Mouse (Mus musculus): ENCODE results near the gene Gnrhr. TPM values are rescaled to one million over a fixed set of nuclear protein-coding genes. Genes with fewer than 3 reads are reported as not detected.

Gene Gnrhr
- total RNA-seq (2021) = not detected
- long read RNA-seq, experiment 1 = 0 reads
- long read RNA-seq, experiment 2 = 0 reads

DNA sequence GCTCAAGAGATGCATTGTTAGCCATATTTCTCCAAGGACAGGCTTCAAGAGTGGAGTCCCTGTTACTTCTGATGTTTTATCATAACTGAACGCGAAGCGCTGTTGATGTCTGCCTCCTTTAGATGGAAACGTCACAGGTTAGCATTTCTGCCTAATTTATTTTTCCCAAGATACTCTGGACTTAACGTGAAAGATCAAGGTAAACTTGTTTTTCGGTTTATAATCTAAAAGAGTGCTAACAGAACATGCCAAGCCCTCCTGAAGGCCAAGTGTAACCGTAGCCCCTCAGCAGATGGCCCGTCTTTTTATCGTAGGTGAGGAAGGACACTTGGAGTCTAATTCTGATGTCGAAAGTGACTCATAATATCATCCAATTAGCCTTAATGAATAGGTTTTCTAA lies at the start of gene Gnrhr:
Gene Gnrhr (minus strand): TSS at position 101 of the 400 bp plus-strand sequence.
- DNase-seq = no peak

GRCm38 (mm10) chr5:86246559-86246958 lies 48.9 kb upstream of the Gnrhr start:
- no peak for DNase-seq

DNA sequence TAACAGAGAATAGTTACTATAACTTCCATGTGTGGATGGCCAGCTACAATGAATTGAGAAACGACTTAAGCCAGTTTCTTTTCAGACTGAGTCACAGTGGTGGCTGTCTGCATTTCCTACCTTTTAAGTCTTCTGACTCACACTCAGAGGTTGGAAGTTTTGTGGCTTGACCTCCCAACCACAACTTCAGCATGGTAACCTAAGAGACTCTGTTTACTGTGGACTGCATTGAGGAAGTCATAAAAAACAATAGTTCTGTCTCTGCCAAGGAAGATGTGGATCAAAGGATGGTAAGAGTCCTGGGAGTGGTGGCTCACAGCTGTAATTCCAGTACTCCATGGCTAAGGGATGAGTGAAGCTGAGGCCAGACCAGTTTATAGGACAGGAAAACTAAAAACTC lies 47.2 kb upstream of the Gnrhr start:
- no peak for DNase-seq

DNA sequence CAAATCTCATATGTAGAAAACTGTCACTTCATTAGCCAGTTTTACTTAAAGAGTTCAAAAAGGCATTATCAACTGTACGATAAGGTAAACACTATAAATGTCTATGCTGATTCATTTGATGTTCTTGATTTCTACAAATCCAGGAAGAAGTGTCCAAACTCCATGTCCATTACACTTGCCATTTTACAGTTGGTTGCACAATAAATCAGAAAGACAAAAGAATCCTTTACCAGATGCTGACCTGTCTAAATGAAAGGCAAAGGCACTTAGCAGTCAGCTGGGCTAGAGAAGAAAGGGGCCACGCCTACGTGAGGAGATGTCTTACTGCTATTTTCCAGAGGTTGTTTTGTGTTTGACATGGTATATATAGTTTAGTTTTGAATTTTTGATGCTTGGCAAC lies 46.6 kb upstream of the Gnrhr start:
- DNase-seq = no peak

DNA sequence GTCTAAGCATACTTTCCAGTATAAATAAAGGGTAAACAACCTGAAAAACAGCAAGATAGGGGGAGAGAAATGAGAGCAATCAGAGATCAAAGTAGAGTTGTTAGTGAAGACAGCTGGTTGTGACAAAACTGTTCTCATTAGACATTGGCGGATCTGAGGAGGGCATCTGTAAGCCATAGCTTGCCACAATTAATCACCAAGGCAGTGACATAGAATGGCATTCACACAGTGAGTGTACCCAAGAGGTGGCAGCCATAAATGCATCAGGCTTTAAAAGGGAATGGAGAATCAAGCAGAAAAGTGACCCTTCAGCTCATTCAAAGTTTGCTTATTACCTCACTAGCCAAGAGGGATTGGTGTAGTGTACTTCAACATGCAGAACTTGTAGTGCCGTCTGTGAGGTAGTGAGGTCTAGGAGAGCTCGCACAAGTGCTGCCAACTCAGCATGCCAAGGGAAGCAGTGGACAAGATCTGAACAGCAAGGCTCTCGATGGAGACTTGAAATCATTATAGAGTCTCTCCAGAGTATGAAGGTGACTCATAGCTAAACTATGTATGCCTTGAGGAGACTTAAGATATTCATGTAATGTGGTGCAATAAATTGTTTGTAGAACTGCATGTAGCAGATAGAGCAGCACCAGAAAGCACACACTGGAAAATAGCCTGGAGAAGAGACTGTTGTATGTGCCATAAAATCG lies 29.6 kb upstream of the Gnrhr start:
- no peak for DNase-seq

GRCm38 (mm10) chr5:86191356-86191755 lies 6.3 kb downstream of the Gnrhr start:
- DNase-seq = no peak

DNA sequence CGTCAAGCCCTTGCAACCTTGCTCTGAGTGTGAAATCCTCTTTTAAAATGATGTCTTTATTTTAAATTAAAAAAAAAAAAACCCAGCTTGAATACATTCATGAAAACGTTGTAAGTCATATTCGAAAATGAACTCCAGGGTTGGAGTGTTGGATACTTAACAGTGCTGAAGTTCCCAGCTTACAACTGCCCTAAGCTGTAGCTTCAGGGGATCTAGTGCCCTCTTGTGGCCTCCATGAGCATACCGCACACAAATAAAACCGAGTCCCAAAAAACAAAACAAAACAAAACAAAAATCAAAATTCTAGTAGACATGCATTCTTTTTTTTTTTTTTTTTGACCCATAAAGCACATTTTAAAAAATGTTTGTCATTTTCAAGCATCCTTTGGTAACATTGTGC lies 6.9 kb downstream of the Gnrhr start:
- no peak for DNase-seq

DNA sequence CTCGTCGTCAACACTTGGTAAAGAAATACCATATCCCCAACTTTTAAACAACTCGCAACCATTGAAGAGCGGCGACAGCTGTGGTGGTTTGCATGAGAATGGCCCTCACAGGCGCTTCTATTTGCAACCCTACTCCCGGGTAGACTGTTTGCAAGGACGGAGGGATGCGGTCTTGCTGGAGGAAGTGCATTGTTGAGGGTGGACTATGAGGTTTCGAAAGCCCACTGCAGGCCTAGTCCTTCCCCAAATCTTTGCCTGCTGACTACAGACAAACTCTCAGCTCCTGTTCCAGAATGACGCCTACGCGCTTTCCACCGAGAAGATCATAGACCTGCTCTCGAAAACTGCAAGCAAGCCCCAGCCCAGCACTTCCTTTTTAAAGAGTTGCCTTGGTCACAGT lies 7.4 kb downstream of the Gnrhr start:
- DNase-seq = no peak

GRCm38 (mm10) chr5:86187441-86187840 lies 10.3 kb downstream of the Gnrhr start:
- no peak for DNase-seq

DNA sequence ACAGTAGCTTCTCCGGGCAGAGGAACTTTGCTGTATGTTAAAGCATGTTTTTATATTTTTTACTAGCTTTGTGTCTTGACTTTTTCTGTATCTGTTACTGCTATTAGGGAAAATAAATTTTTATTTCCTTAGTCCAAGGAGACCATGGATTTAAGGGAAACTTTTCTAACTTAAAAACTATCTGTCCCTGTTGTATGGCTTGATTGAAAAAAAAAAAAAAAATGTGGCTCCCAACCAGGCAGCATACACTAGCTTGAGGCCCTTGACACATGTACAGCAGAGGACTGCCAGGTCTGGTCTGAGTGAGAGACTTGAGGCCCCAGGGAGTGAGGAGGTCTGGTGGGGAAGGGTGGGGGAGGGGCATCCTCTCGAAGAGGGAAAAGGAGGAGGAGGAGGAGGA lies 23.9 kb downstream of the Gnrhr start:
- no peak for DNase-seq

- DNase-seq = peak; percentile 98
These were observed 25.1 kb downstream of the Gnrhr start, which contains the start of gene Uba6 for GRCm38 (mm10) chr5:86172449-86173161. Gene Uba6 (minus strand): TSS chr5:86172803.

- DNase-seq = no peak
These were observed 25.6 kb downstream of the Gnrhr start for GRCm38 (mm10) chr5:86172088-86172448.

Other genes with a start within 250 kb of the Gnrhr start
- gene Cenpc1, start 132.3 kb downstream of the Gnrhr start, total RNA-seq (2021) = 10 to 100 TPM in 1 of 2 experiments, 1 to 10 TPM in 1; 8.2 to 11.1 TPM
- under 1 TPM; 0.20 to 0.26 TPM for gene Stap1, start 126.2 kb downstream of the Gnrhr start, total RNA-seq (2021)
- gene Uba6, start 25.1 kb downstream of the Gnrhr start, total RNA-seq (2021) = 1 to 10 TPM; 4.8 to 6.4 TPM
- not detected for gene Tmprss11c, start 91.4 kb upstream of the Gnrhr start, total RNA-seq (2021)
- not detected for gene Tmprss11d, start 175.5 kb upstream of the Gnrhr start, total RNA-seq (2021)